Mouse (Mus musculus) cerebellum, adult 9-10 months (tissue): Measurements from ENCODE around the gene Arpp21.

Source experiments
- DNase-seq: peaks from one replicate; pipeline ENCODE4 v3.0.0; 2022

Gene Arpp21

GRCm38 (mm10) chr9:112235696-112236397 lies at the start of gene Arpp21:
Arpp21 (minus strand) TSS chr9:112235938.
- peak; percentile 79 for DNase-seq

DNA sequence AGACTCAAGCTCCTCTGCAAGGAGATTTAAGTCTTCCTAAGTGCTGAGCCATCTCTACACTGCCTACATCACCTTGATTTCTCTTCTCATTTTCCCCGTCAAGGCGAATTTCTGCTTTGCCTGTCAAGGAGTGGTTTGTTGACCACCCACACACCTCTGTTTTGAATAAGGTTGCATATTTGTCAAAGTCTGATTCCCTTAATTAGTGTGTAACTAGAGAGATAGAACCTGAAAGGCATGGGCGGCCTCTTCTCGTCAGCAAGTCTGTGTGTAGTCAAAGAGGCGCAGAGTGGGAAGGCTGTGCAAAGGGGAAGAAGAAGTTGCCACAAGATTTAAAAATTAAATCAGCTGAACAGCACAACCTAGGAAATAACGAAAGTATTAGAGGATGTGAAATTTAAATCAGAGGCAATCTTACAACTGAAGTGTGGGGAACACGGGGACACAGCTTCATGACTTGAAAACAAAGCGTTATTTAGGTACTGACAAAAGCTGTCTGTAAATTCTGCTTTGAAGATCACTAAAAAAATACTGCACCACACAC lies 36.8 kb upstream of the Arpp21 start:
- DNase-seq: no peak

GRCm38 (mm10) chr9:112264982-112265641 lies 29.4 kb upstream of the Arpp21 start:
- no peak for DNase-seq

GRCm38 (mm10) chr9:112261986-112262901 lies 26.5 kb upstream of the Arpp21 start:
- DNase-seq: peak; percentile 91

- no peak for DNase-seq
Measured at GRCm38 (mm10) chr9:112261556-112261955, 25.8 kb upstream of the Arpp21 start.

DNA sequence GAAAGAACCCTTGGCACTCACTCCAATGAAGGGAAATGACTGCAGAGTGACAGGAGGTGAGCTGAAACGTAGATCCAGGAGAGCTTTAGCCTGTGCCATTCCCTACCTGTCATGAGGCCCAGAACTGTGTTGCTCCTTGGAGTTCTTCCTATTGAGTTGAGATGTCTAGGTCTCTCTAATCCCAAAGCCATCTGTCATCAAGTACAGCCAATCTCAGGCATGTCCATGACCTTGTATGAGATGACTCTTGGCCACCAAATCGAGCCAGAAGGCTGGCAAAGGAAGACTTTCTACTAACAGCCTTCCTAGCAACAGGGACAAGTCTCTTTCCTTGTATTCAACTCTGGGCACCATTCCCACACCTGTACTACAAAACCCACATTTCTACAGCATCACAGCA lies 25.0 kb upstream of the Arpp21 start:
- peak; percentile 97 for DNase-seq

GRCm38 (mm10) chr9:112258560-112258959 lies 22.8 kb upstream of the Arpp21 start:
- peak; percentile 63 for DNase-seq

DNA sequence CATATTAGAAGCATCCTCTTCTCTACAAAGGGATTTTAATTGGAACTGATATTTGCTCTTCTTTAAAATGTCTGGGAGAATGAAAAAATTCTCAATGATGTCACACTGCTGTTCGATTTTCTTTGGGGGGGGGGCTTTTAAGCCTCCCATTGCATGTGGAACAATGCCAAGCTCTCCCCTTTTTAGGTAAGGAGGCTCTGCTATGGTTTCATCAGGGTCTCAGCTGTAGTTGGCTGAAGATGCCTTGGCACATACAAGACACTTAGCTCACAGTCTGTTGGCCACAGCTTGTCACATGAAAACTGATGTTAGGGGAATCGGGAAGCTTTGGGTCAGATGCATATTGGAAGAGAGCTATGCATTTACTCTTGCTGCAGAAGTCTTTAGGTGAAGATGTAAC lies 20.2 kb upstream of the Arpp21 start:
- DNase-seq: no peak

DNA sequence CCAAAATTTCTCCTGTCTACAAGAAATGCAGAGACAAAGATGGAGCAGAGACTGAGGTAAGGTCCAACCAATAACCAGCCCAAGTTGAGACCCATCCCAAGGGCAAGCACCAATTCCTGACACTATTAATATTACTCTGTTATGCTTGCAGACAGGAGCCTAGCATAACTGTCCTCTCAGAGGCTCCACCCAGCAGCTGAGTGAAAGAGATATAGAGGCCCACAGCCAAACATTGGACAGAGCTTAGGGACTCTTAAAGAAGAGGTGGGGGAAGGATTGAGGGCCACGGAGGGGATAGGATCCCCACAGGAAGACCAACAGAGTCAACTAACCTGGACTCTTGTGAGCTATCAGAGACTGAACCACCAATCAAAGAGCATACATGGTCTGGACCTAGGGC lies 18.0 kb upstream of the Arpp21 start:
- DNase-seq: no peak

DNA sequence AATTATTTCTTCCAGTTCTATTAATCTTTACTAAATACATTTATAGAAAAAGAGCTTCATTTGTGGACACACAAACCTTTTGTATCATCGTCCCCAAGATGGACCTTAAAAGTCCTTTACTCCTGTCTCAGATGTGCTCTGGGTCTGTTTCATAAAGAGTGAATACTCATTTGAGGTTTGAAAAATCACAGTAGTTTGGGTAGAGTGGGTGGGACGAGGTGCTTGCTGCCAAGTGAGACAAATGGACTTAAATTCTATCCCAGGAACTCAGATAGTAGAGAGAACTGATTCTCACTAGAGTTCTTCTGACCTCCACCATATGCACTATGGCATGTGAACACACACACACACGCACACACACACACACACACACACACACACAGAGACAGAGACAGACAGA lies 16.1 kb upstream of the Arpp21 start:
- DNase-seq: no peak

DNA sequence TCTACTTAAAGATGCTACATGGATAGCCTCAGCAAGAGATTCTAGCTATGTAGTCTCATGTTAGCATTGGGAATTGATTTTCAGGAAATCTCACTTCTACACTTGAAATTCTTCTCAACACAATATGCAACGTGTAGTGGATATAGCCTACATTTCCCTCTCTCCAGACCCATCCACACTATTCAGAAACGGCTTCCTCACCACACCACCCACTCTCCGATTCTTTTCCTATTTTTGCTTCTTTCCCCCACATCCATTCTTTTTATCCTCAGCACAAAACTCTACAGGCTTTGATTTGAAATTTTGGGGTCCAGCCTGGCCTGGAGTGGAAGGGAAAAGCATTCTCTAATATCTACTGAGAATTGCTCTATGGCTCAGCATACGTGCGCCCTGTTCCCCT lies 15.6 kb upstream of the Arpp21 start:
- no peak for DNase-seq

DNA sequence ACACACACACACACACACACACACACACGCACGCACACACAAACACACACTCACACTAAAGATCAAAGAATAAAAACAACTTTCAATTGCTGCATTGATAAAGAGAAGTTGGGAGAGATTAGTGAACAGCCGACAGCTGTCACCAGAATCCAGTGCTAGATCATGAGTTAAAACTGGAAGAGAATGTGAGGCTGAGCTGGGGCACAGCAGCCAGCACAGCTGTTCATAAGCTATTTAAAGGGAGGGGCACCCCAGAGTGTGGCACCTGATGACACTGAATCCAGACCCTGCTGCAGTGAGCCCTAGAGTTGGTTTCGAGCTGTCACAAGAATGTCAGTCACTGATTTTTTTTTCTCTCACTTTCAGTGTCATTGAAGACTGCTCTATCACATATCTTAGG lies 14.0 kb upstream of the Arpp21 start:
- no peak for DNase-seq

GRCm38 (mm10) chr9:112247183-112247582 lies 11.4 kb upstream of the Arpp21 start:
- no peak for DNase-seq

DNA sequence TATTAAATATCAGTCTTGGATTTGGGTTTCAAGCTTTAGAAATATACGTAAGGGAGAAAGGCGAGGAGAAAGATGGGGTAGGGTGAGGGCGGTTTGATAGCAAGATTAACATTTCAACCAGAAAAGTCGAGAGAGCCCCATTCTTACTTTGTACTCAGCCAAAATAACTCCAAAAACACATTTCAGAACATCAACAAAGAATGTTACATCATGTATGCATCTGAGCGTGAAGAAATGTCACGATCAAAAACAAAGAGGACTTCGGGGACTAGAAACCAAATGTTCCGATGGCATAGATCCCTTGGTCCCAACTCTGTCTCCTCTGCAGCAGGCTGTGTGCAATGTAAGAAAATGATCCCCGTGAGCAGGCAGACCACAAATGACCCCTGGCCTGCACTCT lies 2.4 kb upstream of the Arpp21 start:
- DNase-seq: peak; percentile 25

DNA sequence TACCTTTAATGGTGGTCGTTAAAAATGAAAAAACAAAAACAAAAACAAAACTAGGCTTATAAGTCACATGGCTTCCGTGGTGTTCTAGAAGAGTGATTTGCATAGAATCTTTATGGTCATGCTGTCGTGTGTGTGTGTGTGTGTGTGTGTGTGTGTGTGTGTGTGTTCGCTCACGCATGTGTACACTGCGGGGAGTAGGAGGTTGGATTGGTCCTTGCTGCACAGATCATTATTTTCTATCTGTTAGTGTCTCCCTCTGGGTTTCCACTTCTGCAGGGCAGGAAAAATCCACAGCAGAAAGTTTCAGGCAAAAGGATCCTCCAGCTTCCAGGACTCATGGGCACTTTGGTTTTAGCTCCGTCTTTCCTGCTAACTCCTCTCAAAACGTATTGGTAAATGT lies 813 bp upstream of the Arpp21 start:
- DNase-seq: peak; percentile 44

DNA sequence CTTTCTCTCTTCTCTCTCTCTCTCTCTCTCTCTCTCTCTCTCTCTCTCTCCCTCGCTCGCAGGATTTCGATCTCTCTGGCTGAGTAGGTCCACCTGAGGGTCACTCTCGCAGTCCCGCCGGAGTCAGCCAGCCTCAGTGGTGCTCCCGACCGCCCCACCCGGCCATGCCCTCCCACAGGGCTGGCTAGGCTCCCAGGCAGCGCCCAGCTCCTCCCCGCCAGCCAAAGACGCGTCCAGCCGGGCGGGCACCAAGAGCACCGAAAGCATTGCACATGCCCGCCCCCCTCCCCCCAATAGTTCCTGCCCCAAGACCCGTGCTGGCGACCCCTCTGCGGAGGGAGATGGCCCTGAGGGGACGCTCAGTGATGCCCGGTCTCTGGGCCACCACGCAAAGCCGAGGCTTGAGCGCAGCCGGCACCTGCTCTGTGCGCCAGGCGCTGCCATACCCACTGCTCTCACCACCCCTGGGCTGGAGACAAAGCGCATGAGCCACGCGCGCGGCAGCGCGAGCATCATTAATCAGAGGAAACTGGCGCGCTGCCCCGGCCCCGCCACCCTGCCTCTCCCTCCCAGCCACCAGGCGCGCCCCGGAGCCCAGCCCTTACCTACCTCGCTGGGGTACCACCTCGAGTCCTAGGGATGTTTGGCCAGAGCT lies 570 bp downstream of the Arpp21 start:
- DNase-seq: peak; percentile 92

GRCm38 (mm10) chr9:112234505-112235024 lies 1.2 kb downstream of the Arpp21 start:
- DNase-seq: peak; percentile 85

DNA sequence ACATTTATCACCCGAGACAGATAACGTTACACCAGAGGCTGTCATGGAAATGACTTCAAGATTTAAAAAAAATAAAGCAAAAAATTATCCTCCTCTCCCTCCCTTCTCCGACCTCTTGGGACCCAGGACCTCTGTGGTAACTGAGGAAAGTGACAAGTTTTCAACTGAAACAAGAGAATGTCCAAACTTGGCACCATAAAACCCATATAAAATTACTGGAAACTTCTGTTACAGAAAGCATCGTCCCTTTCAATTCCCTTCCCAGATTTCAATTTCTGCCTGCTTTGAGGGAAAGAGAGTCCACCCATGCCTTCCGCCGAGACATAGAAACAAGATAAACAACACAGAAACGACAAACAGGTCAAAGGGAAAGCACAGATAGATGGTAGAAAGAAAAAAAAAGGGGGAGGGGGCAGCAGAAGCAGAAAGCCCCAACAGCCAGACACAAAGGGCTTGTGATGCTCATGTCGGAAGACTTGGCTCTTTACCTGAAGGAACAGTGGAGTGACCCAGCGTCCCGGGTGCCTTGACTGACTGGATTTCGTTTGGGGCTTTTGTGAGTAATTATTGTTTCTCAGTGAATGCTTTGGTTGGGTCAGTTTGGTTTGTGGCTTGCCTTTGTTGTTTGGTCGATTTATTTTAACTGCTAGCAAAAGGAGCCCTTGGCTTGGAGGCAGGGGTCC lies 1.8 kb downstream of the Arpp21 start:
- DNase-seq: no peak

- DNase-seq: peak; percentile 46
Measured at GRCm38 (mm10) chr9:112233378-112233777, 2.4 kb downstream of the Arpp21 start.

DNA sequence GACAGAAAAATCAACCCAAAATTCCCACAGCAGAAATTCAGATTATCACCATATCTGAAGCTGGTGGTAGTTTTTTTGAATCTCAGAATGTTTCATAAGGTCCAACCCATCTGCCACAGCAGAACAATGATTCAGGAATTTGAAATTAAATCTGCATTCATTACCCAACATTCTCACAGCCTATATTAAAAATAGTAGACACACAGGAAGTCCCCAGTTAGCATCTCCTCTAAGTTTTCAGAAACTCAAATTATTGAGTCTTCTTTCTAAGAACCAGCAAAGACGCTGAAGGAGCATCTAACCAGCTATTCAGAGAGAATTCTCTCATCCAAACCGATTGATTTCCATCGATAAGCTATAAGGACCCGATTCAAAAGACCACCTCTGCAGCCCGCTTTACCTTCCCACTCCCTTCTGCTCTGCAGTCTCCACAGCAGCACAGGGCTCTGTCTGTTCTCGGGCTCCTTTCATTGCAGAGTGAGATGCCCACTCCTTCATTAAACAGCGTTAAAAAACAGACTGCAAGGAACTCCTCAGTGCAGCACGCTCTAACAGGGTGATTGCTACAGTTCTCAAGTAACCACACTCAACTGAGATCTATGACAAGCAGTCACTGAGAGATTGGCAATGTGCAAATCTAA lies 3.7 kb downstream of the Arpp21 start:
- peak; percentile 65 for DNase-seq

DNA sequence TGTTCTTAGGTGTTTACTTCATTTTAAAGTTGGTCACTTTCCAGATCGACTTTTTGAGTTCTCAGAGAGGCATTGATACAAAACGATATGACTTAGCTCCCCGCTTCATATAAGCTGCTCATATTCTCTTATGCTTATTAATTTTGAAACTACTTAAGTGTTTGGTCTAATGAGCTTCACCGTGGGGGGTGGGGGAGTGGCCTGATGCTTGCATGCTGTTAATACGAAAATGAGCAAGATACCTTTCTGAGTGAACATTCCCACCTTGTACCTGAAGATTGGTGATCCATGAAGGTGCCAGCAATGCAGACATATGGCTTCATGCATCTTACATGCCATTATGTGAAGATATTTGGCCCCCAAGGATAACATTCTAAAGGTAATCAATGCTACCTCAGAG lies 4.4 kb downstream of the Arpp21 start:
- DNase-seq: peak; percentile 73
